Mouse (Mus musculus) stomach, postnatal 0 days (tissue): ENCODE measurements around the gene Auts2. TPM values are rescaled to one million over a fixed set of nuclear protein-coding genes. Genes with fewer than 3 reads are reported as not detected.

ENCODE experiments used
- ATAC-seq: fragments of 200-750 bp; cut with Nextera tagmentation; 2 replicates; pipeline ENCODE4 v1.8.0; 2017; ENCODE audit not compliant: low FRiP score, low TSS enrichment
- DNase-seq: peaks from one replicate; pipeline ENCODE4 v3.0.0-alpha.2; 2016; ENCODE audit warnings: low spot score
- H3K27ac ChIP-seq: fragments of 300-500 bp; sonication (generic); replicated peaks from 2 replicates; pipeline ENCODE4 v1.5.1; 2014; ENCODE audit warnings: mild to moderate bottlenecking, control low read depth
- H3K27me3 ChIP-seq: fragments of 300-500 bp; sonication (generic); 2 replicates; pipeline ENCODE4 v1.6.1; 2014; ENCODE audit warnings: low read length; ENCODE audit not compliant: control insufficient read depth, insufficient read depth
- H3K36me3 ChIP-seq: fragments of 300-500 bp; sonication (generic); 2 replicates; pipeline ENCODE4 v1.6.1; 2014; ENCODE audit warnings: low read length, mixed read lengths; ENCODE audit not compliant: control insufficient read depth, insufficient read depth
- H3K4me1 ChIP-seq: fragments of 300-500 bp; sonication (generic); replicated peaks from 2 replicates; pipeline ENCODE4 v1.6.1; 2014; ENCODE audit warnings: antibody characterized with exemption; ENCODE audit not compliant: control insufficient read depth, insufficient read depth
- H3K4me2 ChIP-seq: fragments of 300-500 bp; sonication (generic); replicated peaks from 2 replicates; pipeline ENCODE4 v1.6.1; 2014; ENCODE audit warnings: low read depth, mild to moderate bottlenecking, control low read depth, moderate library complexity
- H3K4me3 ChIP-seq: fragments of 300-500 bp; sonication (generic); 2 replicates; pipeline ENCODE4 v1.5.1; 2014; ENCODE audit warnings: low read depth, low read length, control low read depth
- H3K9ac ChIP-seq: fragments of 300-500 bp; sonication (generic); 2 replicates; pipeline ENCODE4 v1.6.1; 2014; ENCODE audit warnings: mild to moderate bottlenecking, low read length, control low read depth, mixed read lengths
- H3K9me3 ChIP-seq: fragments of 300-500 bp; sonication (generic); 2 replicates; pipeline ENCODE4 v1.6.1; 2016; ENCODE audit warnings: low read length; ENCODE audit not compliant: control insufficient read depth
- CTCF ChIP-seq: IDR thresholded peaks from 2 replicates; pipeline ENCODE4 v1.5.1; 2016; ENCODE audit warnings: antibody characterized with exemption, low read depth, mild to moderate bottlenecking, moderate library complexity
- EP300 ChIP-seq: optimal IDR thresholded peaks from 2 replicates; pipeline ENCODE3; 2016; ENCODE audit warnings: antibody characterized with exemption
- WGBS: fragments of 180-500 bp; shearing (Covaris S2); extraction: QIAGEN DNeasy Blood & Tissue Kit; methylation state at CpG from one replicate; pipeline ENCODE4 v1.1.7; 2014; 5-methylcytosine and 5-hydroxymethylcytosine counted together
- polyA plus RNA-seq: library from polyadenylated mRNA; unstranded; fragments of >200 nt; fragmentation: Nextera tagmentation; extraction: Ambion mirVana; gene quantifications from 2 replicates; pipeline ENCODE4 v1.2.1, GENCODE M21; 2015

Auts2 gene
- polyA plus RNA-seq, 1 experiment from 2014 or later, result 7.3 TPM

DNA sequence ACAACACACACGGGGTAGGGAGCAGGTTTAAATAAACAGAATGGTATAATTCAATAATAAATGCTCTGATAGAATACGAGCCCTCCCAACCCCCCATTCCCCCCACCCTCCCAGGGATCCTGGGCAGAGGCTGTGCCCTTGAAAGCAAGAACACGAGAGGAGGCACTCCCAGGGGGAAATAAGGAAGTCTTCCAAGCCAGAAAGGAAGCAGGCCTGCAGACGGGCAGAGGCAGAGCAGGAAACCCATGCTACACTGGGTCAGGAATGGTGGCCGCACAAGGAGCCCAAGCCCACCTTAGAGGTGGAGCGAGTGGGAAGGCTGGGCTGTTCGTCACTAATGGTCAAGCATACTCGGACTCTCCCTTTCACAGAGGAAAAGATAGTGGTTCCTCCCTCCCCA lies 1051.3 kb downstream of the Auts2 start:
- ATAC-seq, result no peak
- 55% methylated on average over 8 of the region's 8 CpGs for WGBS

DNA sequence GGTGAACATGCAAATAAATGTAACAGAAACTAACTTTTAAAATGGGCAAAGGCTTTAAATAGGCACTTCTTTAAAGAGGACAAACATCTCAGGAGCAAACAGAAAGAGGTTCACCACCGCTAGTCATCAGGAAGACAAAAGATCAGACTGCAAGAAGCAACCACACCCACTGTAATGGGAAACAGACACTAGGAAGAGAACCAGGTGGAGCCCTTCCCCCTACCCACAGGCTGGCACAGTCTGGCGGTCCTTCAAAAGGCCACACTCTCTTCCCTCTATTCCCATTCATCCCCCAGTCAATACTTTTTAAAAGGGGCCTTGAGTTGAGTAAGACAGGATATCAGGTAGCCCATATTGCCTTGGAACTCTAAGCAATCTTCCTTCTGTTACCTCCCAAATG lies 1052.3 kb downstream of the Auts2 start:
- no peaks in the 10 kb centered on the region for H3K27me3 ChIP-seq
- H3K9ac ChIP-seq, result no peak overlapping the region
- DNase-seq (no peak), ATAC-seq (no peak)
- TF ChIP-seq CTCF, result no peak
- TF ChIP-seq EP300, result no peak
- no peak overlapping the region for H3K4me3 ChIP-seq
- no peaks in the 10 kb centered on the region for H3K9me3 ChIP-seq
- no peaks in the 10 kb centered on the region for H3K4me1 ChIP-seq
- H3K4me2 ChIP-seq, result no peak overlapping the region
- WGBS, result 68% methylated on average over 2 of the region's 2 CpGs
- no peak overlapping the region for H3K27ac ChIP-seq
- no peaks in the 10 kb centered on the region for H3K36me3 ChIP-seq

More for the DNA sequence above, 1051.3 kb downstream of the Auts2 start:
- no peak overlapping the region for H3K4me2 ChIP-seq
- H3K9ac ChIP-seq, result no peak overlapping the region
- no peak overlapping the region for H3K4me3 ChIP-seq
- no peaks in the 10 kb centered on the region for H3K9me3 ChIP-seq
- H3K27me3 ChIP-seq, result no peaks in the 10 kb centered on the region
- no peaks in the 10 kb centered on the region for H3K4me1 ChIP-seq
- TF ChIP-seq EP300, result no peak
- TF ChIP-seq CTCF, result no peak
- DNase-seq, result no peak
- H3K36me3 ChIP-seq, result no peaks in the 10 kb centered on the region
- no peak overlapping the region for H3K27ac ChIP-seq

DNA sequence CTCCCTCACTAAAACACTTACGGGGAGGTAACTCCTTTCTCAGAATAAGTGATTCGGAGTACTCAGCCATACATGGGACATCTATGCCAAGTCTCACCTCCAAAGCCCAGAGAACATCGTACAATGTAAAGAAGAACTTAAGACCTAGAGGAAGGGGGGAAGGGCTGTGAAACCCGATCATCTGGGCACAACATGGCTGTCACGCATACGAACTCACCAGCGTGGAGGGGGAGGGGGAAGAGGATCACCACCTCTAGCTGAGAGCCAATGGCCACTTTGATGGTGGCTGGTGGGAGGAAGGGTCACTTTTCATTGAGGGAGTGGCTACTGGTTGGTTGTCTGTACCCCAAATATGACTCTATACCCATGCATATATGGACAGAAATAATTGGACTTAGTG lies 1053.3 kb downstream of the Auts2 start:
- H3K4me1 ChIP-seq, result no peaks in the 10 kb centered on the region
- no peak overlapping the region for H3K27ac ChIP-seq
- no peaks in the 10 kb centered on the region for H3K9me3 ChIP-seq
- no peaks in the 10 kb centered on the region for H3K27me3 ChIP-seq
- no peaks in the 10 kb centered on the region for H3K36me3 ChIP-seq
- H3K9ac ChIP-seq, result no peak overlapping the region
- H3K4me3 ChIP-seq, result no peak overlapping the region
- ATAC-seq (no peak), DNase-seq (no peak)
- no peak overlapping the region for H3K4me2 ChIP-seq
- WGBS, result 85% methylated on average over 7 of the region's 7 CpGs
- no peak for TF ChIP-seq CTCF
- no peak for TF ChIP-seq EP300

DNA sequence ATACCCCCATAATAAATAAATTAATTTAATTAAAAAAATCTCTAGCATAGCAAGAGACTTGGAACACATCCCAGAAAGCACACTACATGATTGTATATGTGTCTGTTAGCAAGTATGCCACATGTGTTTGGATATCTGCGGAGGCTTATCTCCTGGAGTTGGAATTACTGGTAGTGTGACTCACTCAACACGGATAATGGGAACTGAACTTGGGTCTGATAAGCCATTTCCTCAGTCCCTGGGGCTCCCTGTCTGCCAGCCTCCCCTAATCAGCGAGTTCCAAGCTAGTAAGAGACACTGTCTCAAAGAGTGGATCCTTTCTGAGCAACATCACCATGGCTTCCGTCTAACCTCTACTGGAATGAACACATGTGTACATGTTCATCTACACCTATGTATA lies 1056.6 kb downstream of the Auts2 start:
- no peak overlapping the region for H3K9ac ChIP-seq
- H3K4me1 ChIP-seq, result no peaks in the 10 kb centered on the region
- H3K27ac ChIP-seq, result no peak overlapping the region
- WGBS, result 62% methylated on average over 4 of the region's 4 CpGs
- DNase-seq (no peak), ATAC-seq (no peak)
- H3K9me3 ChIP-seq, result no peaks in the 10 kb centered on the region
- TF ChIP-seq CTCF (no peak), EP300 (no peak)
- H3K4me3 ChIP-seq, result no peak overlapping the region
- H3K36me3 ChIP-seq, result no peaks in the 10 kb centered on the region
- no peaks in the 10 kb centered on the region for H3K27me3 ChIP-seq
- no peak overlapping the region for H3K4me2 ChIP-seq

DNA sequence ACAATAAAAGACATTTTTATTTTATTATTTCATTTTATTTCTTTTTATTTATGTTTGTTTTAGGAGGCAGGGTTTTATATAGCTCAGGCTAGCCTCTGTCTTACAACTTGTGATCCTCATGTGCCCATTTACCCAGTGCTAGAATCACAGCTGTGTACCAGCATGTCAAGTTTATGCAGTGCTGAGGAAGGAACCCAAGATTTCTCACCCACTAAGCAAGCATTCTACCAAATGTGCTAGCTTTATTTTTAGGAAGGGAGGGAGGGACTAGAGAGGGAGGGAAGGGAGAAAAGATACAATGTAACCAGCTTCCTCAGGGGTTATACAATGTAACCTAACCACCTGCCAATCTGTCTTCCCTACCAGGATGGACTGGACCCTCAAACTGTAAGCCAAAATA lies 1067.9 kb downstream of the Auts2 start:
- TF ChIP-seq CTCF (no peak), EP300 (no peak)
- H3K36me3 ChIP-seq, result peaks cover 18% of the 10 kb centered on the region

DNA sequence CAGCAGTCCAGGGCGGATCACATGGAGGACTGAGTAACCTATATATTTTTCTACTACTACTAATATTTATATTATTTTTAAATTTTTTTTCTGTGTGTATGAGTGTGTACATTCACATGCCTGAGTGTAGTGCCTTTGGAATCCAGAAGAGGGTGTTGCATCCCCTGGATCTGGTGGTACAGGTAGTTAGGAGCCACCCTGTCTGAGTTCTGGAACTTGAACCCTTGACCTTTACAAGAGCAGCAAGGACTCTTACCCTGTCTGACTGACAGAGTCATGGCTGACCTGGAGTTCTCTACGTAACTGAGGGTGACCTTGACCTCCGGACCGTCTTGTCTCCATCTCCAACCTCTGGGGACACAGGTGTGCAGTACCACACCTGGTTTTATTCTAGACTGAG lies 1074.5 kb downstream of the Auts2 start:
- no peak overlapping the region for H3K27ac ChIP-seq
- ATAC-seq (no peak), DNase-seq (no peak)
- H3K27me3 ChIP-seq, result no peaks in the 10 kb centered on the region
- H3K4me1 ChIP-seq, result no peaks in the 10 kb centered on the region
- H3K9me3 ChIP-seq, result no peaks in the 10 kb centered on the region
- no peak overlapping the region for H3K9ac ChIP-seq
- H3K4me3 ChIP-seq, result no peak overlapping the region
- no peak overlapping the region for H3K4me2 ChIP-seq
- 93% methylated on average over 4 of the region's 4 CpGs for WGBS
- TF ChIP-seq CTCF (no peak), EP300 (no peak)
- peaks cover 15% of the 10 kb centered on the region; the same call in 1 of the 2 replicates for H3K36me3 ChIP-seq

More for the DNA sequence above, 1067.9 kb downstream of the Auts2 start:
- peaks cover 4% of the 10 kb centered on the region; the same call in 1 of the 2 replicates for H3K9me3 ChIP-seq
- no peaks in the 10 kb centered on the region for H3K4me1 ChIP-seq
- H3K27ac ChIP-seq, result no peak overlapping the region
- no peaks in the 10 kb centered on the region for H3K27me3 ChIP-seq
- no peak overlapping the region for H3K4me3 ChIP-seq
- DNase-seq (no peak), ATAC-seq (no peak)
- no peak overlapping the region for H3K9ac ChIP-seq
- H3K4me2 ChIP-seq, result no peak overlapping the region
